Comparison of ENCODE assay signal across 32 mouse cellular contexts in the genomic region with DNA sequence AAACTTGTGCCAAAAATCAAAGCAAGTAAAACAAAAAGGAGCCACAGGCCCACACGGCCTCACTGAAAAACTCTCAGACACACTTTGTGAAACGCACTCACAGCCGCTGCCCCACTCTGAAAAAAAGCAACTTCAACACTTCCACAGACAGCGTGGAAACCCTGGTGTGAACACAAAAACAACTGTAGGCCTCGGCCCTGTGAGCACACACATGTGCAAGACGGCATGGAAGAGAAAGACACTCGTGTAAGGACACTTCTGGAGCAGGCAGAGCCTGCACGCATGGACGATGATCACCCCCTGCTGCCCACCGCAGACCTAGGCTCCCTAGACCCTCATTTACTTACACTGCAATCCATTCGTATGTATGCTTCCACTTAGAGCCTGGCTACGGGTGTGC. TPM values are rescaled to one million over a fixed set of nuclear protein-coding genes. Genes with fewer than 3 reads are reported as not detected.
DNase-seq lines count a peak whose midpoint lies in the region; ATAC-seq and TF ChIP-seq lines count a peak whose summit lies in the region.
"Had no signal": no experiment of that assay in that cellular context is flagged by ENCODE, and none has a peak within 500 bp of the region (broad histone marks: within the 10 kb centered on the region; RNA-seq: fewer than 3 reads in every experiment).

No protein-coding gene starts in this region.

- H3K36me3 ChIP-seq in heart, adult 2 months (ENCODE audit: control insufficient read depth, insufficient read depth, low read length), result no peaks in the 10 kb centered on the region
- peaks cover 40% of the 10 kb centered on the region for H3K36me3 ChIP-seq in stomach, postnatal 0 days (ENCODE audit: control insufficient read depth, insufficient read depth, low read length)

- WGBS in heart, adult 2 months, result 93% methylated on average over 12 of the region's 12 CpGs
- 93% methylated on average over 12 of the region's 12 CpGs for WGBS in stomach, postnatal 0 days

- ATAC-seq in stomach, postnatal 0 days (ENCODE audit: low FRiP score, low TSS enrichment), result no peak
- no peak for ATAC-seq in erythroid progenitor cell, adult 5-6 weeks (replicated peaks; ENCODE audit: low FRiP score, poor library complexity, severe bottlenecking)
- ATAC-seq: CD4-positive, CD25-positive, alpha-beta regulatory T cell, adult 4 months; forebrain, embryonic 13.5 days; forebrain, postnatal 0 days; intestine, embryonic 15.5 days had no signal

- no peaks in the 10 kb centered on the region for H3K9me3 ChIP-seq in stomach, postnatal 0 days (ENCODE audit: control insufficient read depth, low read length)
- H3K9me3 ChIP-seq: embryonic facial prominence, embryonic 12.5 days; embryonic facial prominence, embryonic 15.5 days; forebrain, embryonic 13.5 days; heart, embryonic 12.5 days; heart, embryonic 15.5 days; hindbrain, embryonic 12.5 days; hindbrain, embryonic 15.5 days; intestine, embryonic 15.5 days had no signal

- H3K9ac ChIP-seq in heart, adult 2 months (ENCODE audit: low read depth, low read length), result no peak overlapping the region
- H3K9ac ChIP-seq in stomach, postnatal 0 days (ENCODE audit: low read length), result no peak overlapping the region
- H3K9ac ChIP-seq: embryonic facial prominence, embryonic 12.5 days; embryonic facial prominence, embryonic 15.5 days; forebrain, embryonic 13.5 days; forebrain, postnatal 0 days; heart, embryonic 12.5 days; heart, embryonic 15.5 days; hindbrain, embryonic 12.5 days; hindbrain, embryonic 15.5 days; intestine, embryonic 15.5 days had no signal

- H3K27ac ChIP-seq in heart, adult 2 months, result no peak overlapping the region
- H3K27ac ChIP-seq in stomach, postnatal 0 days (replicated peaks), result no peak overlapping the region
- H3K27ac ChIP-seq: embryonic facial prominence, embryonic 12.5 days; embryonic facial prominence, embryonic 15.5 days; forebrain, embryonic 13.5 days; gastrocnemius, adult 2 months; heart, embryonic 15.5 days; hindbrain, embryonic 12.5 days; hindbrain, embryonic 15.5 days; intestine, embryonic 15.5 days had no signal

- no peaks in the 10 kb centered on the region for H3K79me2 ChIP-seq in heart, adult 2 months (replicated peaks; ENCODE audit: control insufficient read depth, insufficient read depth, low read length)

- DNase-seq in heart, adult 2 months, result peak; percentile 0 to 1
- DNase-seq in heart, adult 9 months (ENCODE audit: low spot score in 2 of 2), result no peak
- peak; percentile 2 for DNase-seq in kidney, postnatal 10 days
- no peak for DNase-seq in kidney, postnatal 4 days
- peak; percentile 10 for DNase-seq in stomach, postnatal 0 days (ENCODE audit: low spot score)
- DNase-seq: adrenal gland, adult 2 months; adrenal gland, postnatal 14 days; cerebellum, adult 11 months; cerebellum, adult 9-11 months; cerebellum, postnatal 25 days; forebrain, postnatal 0 days; gastrocnemius, adult 2 months; gastrocnemius, postnatal 14 days; heart, adult 18-20 months; heart, postnatal 10 days had no signal

- no peak for TF ChIP-seq CTCF in heart, adult 2 months (IDR thresholded peaks at IDR 0.05)
- TF ChIP-seq CTCF in stomach, postnatal 0 days (IDR thresholded peaks at IDR 0.05; ENCODE audit: low read depth), result no peak

- no peak for TF ChIP-seq POLR2A in heart, adult 2 months (IDR thresholded peaks at IDR 0.05; ENCODE audit: insufficient read depth, low read depth, low read length)

- no peak overlapping the region for H3K4me2 ChIP-seq in stomach, postnatal 0 days (replicated peaks; ENCODE audit: low read depth)
- H3K4me2 ChIP-seq: embryonic facial prominence, embryonic 12.5 days; embryonic facial prominence, embryonic 15.5 days; forebrain, embryonic 13.5 days; heart, embryonic 12.5 days; heart, embryonic 15.5 days; hindbrain, embryonic 12.5 days; hindbrain, embryonic 15.5 days; intestine, embryonic 15.5 days had no signal

- H3K4me1 ChIP-seq in heart, adult 2 months (ENCODE audit: control insufficient read depth, insufficient read depth, low read length), result no peaks in the 10 kb centered on the region
- no peaks in the 10 kb centered on the region for H3K4me1 ChIP-seq in stomach, postnatal 0 days (replicated peaks; ENCODE audit: control insufficient read depth, insufficient read depth)
- H3K4me1 ChIP-seq: embryonic facial prominence, embryonic 12.5 days; embryonic facial prominence, embryonic 15.5 days; forebrain, embryonic 13.5 days; hindbrain, embryonic 12.5 days; hindbrain, embryonic 15.5 days had no signal

- no peak for TF ChIP-seq EP300 in heart, adult 2 months (IDR thresholded peaks at IDR 0.05; ENCODE audit: insufficient read depth, low read depth, low read length)
- TF ChIP-seq EP300 in stomach, postnatal 0 days (optimal IDR thresholded peaks at IDR 0.05), result no peak

- no peak overlapping the region for H3K4me3 ChIP-seq in heart, adult 2 months
- no peak overlapping the region for H3K4me3 ChIP-seq in stomach, postnatal 0 days (ENCODE audit: low read depth, low read length)
- H3K4me3 ChIP-seq: embryonic facial prominence, embryonic 12.5 days; embryonic facial prominence, embryonic 15.5 days; forebrain, embryonic 13.5 days; gastrocnemius, adult 2 months; heart, embryonic 12.5 days; heart, embryonic 15.5 days; hindbrain, embryonic 12.5 days; hindbrain, embryonic 15.5 days; intestine, embryonic 15.5 days had no signal

- H3K27me3 ChIP-seq in heart, adult 2 months (ENCODE audit: control insufficient read depth, insufficient read depth, low read length), result no peaks in the 10 kb centered on the region
- no peaks in the 10 kb centered on the region for H3K27me3 ChIP-seq in stomach, postnatal 0 days (ENCODE audit: control insufficient read depth, insufficient read depth, low read length)
- H3K27me3 ChIP-seq: embryonic facial prominence, embryonic 12.5 days; embryonic facial prominence, embryonic 15.5 days; forebrain, embryonic 13.5 days; heart, embryonic 12.5 days; heart, embryonic 15.5 days; hindbrain, embryonic 12.5 days; hindbrain, embryonic 15.5 days; intestine, embryonic 15.5 days had no signal

- intact Hi-C loops in heart, adult 2 months (cut with DNase I), result no loop called here

RNA-seq across cellular contexts. Expression of gene Mier2, which starts 9.1 kb away (rescaled TPM):
- total RNA-seq in heart, adult 2 months (2021), result 10 to 100 TPM; 12.7 to 12.9 TPM
- 27.4 and 31.8 TPM in 2 replicates for polyA plus RNA-seq in heart, adult 2 months (2012; rRNA removed)
- 24.0 and 25.4 TPM in 2 replicates for polyA plus RNA-seq in stomach, postnatal 0 days (2015; fragmentation: Nextera tagmentation; extraction: Ambion mirVana)
- not detected in 2 replicates for total RNA-seq in erythroid progenitor cell, adult 5-6 weeks (2015; ENCODE audit: low replicate concordance)
- total RNA-seq in erythroid progenitor cell, adult 5-6 weeks (2017; ENCODE audit: low replicate concordance), result 0.77 TPM in 1 of 2 replicates, not detected in the other

RNA-seq across cellular contexts. Expression of gene Plpp2, which starts 12.3 kb away (rescaled TPM):
- total RNA-seq in heart, adult 2 months (2021), result 1 to 10 TPM; 2.3 to 3.5 TPM
- 2.4 and 3.8 TPM in 2 replicates for polyA plus RNA-seq in heart, adult 2 months (2012; rRNA removed)
- polyA plus RNA-seq in stomach, postnatal 0 days (2015; fragmentation: Nextera tagmentation; extraction: Ambion mirVana), result 81.8 and 92.1 TPM in 2 replicates
- 2.5 TPM in 1 of 2 replicates, not detected in the other for total RNA-seq in erythroid progenitor cell, adult 5-6 weeks (2015; ENCODE audit: low replicate concordance)
- total RNA-seq in erythroid progenitor cell, adult 5-6 weeks (2017; ENCODE audit: low replicate concordance), result not detected in 2 replicates

RNA-seq across cellular contexts. Expression of gene Theg, which starts 41.2 kb away (rescaled TPM):
- total RNA-seq in heart, adult 2 months (2021), result not detected
- polyA plus RNA-seq in heart, adult 2 months (2012; rRNA removed), result 0.10 TPM in 1 of 2 replicates, not detected in the other
- polyA plus RNA-seq in stomach, postnatal 0 days (2015; fragmentation: Nextera tagmentation; extraction: Ambion mirVana), result not detected in 2 replicates
- total RNA-seq in erythroid progenitor cell, adult 5-6 weeks (2015; ENCODE audit: low replicate concordance), result not detected in 2 replicates
- total RNA-seq in erythroid progenitor cell, adult 5-6 weeks (2017; ENCODE audit: low replicate concordance), result not detected in 2 replicates
- total RNA-seq: adrenal gland, adult 2 months; adrenal gland, postnatal 14 days; adrenal gland, postnatal 4 days; common myeloid progenitor, adult 5-6 weeks; forebrain, postnatal 0 days; gastrocnemius, adult 2 months; gastrocnemius, postnatal 14 days; gastrocnemius, postnatal 4 days; heart, adult 18-20 months; heart, postnatal 10 days; hematopoietic stem cell, adult 5-6 weeks; MEL had no signal
- polyA plus RNA-seq: adrenal gland, adult 2 months; C2C12; CD4-positive, CD25-positive, alpha-beta regulatory T cell, adult 4 months; cerebellum, adult 2 months; embryonic facial prominence, embryonic 12.5 days; embryonic facial prominence, embryonic 15.5 days; forebrain, embryonic 13.5 days; forebrain, postnatal 0 days; heart, embryonic 12.5 days; heart, embryonic 15.5 days; hindbrain, embryonic 12.5 days; hindbrain, embryonic 15.5 days; intestine, embryonic 15.5 days had no signal

Comparison
In these comparisons a context has a peak if more than half of its experiments do, and no peak if none do; other contexts are left out.
1. DNase-seq: peak in heart, adult 2 months (2 of 2), kidney, postnatal 10 days (single experiment) and stomach, postnatal 0 days (single experiment); none in heart, adult 9 months (0 of 2) and kidney, postnatal 4 days (0 of 2).
2. RNA of gene Mier2, which starts 9.1 kb away (total RNA-seq): 12.7 to 12.9 TPM in heart, adult 2 months; 0.77 TPM in erythroid progenitor cell, adult 5-6 weeks; every median in the first group is over 4 times any median in the second.